Mouse (Mus musculus) megakaryocyte, adult 5-6 weeks (primary cell): ENCODE results near the gene Fgr. TPM values are rescaled to one million over a fixed set of nuclear protein-coding genes. Genes with fewer than 3 reads are reported as not detected.

Experiments used
- ATAC-seq: 2 replicates; pipeline ENCODE4 v1.8.0; 2016; ENCODE audit warnings: mild to moderate bottlenecking, inconsistent platforms; ENCODE audit not compliant: poor library complexity, severe bottlenecking
- total RNA-seq, 2 experiments: library from RNA; stranded (forward) in 1 of 2; stranded (reverse) in 1 of 2; fragments of 153-499, 151-499 nt in 1 of 2; fragments of 221-1000, 200-1000 nt in 1 of 2; gene quantifications; 2 replicates each; pipeline versions ENCODE4 v1.2.3 to v1.2.4; 2015 to 2017

Fgr gene
- total RNA-seq, 2 experiments from 2014 or later, result 108 to 111 TPM

DNA sequence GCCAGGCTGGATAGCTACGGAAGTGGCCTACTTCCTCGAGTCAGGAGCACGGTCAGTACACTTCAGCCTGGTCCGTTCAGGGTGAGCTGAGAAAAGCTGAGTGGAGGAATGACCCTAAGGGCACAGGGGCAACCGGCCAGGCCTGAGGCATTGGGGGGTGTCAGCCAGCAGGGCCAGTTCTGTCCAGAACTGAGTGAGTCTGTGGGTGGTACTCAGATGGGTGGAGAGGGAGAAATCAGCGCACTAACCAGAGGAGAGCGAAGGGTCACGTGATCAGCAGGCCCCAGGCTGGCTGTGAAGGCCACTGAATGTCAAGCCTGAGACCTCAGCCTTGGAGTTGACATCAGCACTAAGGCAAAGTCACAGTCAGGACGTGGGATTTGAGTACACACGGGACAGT is 60.6 kb downstream of the Fgr start:
- no peak for ATAC-seq

DNA sequence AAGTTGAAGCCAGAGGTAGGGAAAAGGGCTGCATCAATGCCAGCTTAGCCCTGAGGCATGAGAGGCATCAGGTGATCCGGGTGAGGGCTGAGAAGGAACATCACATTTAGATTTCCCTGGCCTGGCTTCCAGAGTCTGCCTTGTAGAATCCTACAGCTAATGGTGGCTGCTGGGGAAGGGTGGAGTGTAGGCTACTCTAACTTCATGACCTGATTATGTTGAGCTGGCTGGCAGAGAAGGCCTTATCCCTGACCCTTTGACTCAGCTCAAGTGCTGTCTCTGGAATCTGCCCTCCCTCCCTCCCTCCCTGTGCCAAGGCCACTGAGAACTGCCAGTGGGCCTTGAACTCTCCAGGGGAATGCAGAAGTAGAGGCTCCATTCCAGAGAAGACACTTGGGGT is 61.6 kb downstream of the Fgr start:
- no peak for ATAC-seq

DNA sequence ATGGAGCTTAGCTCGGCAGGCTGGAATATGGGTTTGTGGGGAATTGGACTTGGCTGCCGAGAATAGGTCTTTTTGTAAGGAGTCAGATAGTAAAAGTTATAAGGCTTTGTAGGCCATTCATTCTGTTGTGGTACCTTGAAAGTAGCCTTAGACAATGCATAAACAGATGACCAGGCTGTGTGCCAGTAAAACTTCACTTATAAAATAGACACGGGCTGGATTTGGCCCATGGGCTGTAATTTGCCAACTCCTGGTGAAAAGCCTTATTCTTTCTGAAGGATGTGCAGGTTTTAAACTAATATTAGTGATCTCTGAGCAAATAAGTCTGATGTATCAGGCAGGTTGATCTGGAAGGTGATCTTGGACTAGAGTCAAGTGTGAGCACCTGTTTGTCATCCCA is 62.1 kb downstream of the Fgr start:
- ATAC-seq, result no peak

DNA sequence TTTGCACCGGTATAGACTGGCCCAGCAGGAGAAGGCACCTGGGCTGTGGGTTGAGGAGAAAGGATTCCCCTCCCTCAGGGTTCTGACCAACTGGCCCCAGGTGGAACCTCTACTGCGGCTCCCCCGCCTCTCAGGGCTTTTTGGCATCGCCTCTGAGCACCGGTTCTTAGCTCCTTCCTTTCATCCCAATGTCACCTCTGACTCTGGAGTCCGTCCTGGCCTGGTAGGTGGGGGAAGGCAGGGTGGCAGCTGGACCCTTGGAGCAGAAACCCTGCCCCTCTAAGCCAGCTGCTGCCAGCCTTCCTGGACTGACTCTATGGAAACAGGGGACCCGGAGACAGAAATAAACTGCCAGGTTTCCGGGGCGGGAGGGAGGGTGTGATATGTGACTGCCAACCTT is 63.4 kb downstream of the Fgr start:
- ATAC-seq, result no peak

DNA sequence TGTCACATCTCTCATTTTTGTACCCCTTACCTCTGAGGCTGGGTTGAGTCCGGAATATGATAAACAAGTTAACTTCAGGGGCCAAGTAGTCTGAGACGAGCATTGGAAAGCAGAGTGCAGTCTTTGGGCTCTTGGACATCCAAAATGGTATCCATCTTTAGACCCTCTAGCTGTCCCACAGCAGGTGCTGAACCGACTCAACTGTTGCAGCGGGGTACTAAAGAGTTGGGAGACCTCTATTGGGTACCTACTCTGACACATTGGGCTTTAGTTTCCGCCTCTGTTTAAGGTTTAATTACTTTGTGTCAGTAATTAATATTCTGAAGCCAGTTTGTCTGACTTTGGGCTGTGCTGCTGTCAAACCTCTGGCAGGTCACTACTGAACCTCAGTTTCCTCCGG is 63.9 kb downstream of the Fgr start:
- no peak for ATAC-seq

DNA sequence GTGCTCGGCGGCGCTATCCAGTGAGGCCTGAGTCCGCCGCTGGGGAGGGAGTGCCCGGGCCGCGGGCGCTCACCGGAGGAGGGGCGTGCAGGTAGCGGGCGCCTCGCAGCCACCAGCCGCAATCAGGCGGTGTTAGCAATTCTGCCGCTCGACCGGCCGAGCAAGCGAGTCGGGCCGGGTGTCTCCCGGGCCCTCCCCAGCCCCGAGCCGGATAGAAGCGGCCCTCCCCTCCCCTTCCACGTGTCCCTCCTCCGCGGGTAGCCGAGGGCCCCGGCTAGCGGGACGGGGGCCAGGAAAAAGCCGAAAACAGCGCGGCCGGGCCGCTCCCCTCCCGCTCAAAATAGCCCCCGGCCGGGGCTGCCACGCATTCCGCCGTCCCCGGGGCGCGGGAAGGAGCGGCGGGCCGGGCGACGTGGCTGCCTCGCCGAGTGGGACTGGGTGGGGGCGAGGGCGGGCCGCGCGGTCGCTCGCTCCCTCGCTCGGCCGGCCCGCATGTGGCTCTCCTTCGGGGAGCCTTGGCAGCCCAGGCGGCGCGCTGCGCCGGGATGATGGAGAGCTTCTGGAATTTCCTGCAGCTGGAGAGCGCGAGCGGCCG is 64.7 kb downstream of the Fgr start:
- peak; percentile 45 for ATAC-seq

DNA sequence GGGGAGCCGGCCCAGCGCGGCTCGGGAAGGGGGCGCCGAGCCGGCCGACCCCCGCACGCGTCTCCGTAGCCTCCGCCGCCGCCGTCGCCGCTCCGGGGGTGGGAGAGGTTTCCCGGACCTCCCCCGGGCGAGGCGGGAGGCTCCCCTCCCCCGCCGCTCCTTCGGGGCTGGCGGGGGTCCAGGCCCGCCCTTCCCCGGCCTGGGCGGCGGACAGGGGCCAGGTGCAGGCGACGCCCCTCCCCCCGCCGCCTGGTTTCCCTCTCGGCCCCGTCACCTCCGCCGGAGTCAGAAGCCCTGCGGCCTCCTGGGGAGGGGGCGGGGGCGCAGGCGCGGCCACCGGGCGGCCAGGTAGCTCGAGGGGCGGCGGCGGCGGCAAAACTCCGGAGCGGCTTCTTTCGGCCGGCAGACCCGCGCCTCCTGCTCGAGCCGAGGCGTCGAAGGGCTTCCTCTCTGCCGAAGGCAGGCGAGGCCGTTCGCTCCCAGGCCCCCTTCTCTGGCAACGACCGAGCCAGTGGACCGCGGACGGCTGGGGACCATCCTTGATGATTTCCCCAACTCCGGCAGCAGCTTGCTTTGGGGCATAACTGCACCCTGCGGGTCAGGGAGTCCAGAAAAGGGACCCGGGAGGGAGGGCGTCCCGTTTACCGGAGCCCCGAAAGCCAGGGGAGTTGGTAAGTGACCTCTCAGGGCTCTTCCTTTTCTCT is 65.4 kb downstream of the Fgr start:
- no peak for ATAC-seq

DNA sequence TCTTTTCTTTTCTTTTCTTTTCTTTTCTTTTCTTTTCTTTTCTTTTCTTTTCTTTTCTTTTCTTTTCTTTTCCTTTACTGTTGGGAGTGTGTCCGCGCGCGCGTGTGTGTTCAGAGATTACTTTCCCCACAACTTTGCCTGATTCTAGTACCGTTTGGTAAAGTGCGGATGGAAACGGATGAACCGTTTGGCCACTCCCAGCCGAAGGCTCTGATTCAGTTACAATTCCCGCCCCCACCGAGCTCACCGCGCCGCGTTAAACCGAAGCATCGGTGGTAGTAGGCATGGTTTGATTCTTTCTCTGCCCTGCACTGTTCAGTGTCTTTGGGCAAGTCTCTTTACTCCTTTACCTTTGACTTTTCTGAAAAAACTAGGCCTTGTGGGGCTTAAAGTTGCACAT is 65.9 kb downstream of the Fgr start:
- ATAC-seq, result no peak

DNA sequence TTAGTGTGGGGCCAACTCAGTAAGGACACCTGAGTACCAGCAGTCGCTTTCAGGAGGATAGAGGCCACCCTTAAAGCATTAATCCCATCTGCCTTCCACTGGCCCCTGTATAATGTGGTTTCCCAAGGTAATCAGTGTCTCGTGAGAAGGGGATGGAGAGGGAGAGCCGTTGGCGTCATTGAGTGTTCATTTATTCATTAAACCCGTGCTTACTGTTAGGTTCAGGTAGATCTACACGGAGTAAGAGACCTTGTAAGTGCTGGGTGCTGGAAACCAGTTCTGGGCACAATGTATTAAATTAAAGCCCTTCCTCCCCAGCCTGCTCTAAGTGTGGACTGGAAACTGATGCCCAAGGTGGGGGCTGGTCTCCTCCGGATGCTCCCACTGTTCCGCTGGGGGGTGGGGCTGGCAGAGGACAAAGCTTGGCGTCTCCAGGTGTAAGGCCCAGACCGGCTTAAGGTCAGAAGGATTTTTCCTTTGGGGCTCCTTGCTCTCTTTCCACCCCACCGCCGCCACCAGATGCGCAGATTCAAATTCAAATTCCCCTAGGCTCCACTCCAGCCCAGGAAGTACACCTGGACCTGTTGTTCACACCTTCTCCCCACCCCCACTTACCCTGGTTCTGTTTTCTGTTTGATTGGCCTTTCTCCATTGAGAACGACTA is 66.5 kb downstream of the Fgr start:
- no peak for ATAC-seq

DNA sequence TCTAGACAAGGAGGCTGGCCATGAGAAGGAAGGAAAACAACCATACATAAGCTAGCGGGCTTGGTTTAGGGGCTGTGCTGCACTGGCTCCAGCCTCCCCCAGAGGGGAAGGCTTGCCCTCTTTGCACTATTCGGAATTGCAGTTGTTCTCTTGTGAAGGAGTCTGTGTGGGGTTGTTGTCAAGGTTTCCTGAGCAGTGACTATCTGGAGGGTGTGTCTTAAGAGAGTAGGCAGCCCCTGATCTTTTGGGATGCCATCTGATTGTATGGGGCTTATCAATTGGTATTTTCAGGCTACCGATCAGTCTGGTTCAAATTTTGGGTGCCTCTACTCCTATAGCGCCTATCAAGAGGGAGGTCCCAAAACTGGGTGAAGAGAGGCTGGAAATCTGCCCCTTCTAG is 68.3 kb downstream of the Fgr start:
- ATAC-seq, result no peak

DNA sequence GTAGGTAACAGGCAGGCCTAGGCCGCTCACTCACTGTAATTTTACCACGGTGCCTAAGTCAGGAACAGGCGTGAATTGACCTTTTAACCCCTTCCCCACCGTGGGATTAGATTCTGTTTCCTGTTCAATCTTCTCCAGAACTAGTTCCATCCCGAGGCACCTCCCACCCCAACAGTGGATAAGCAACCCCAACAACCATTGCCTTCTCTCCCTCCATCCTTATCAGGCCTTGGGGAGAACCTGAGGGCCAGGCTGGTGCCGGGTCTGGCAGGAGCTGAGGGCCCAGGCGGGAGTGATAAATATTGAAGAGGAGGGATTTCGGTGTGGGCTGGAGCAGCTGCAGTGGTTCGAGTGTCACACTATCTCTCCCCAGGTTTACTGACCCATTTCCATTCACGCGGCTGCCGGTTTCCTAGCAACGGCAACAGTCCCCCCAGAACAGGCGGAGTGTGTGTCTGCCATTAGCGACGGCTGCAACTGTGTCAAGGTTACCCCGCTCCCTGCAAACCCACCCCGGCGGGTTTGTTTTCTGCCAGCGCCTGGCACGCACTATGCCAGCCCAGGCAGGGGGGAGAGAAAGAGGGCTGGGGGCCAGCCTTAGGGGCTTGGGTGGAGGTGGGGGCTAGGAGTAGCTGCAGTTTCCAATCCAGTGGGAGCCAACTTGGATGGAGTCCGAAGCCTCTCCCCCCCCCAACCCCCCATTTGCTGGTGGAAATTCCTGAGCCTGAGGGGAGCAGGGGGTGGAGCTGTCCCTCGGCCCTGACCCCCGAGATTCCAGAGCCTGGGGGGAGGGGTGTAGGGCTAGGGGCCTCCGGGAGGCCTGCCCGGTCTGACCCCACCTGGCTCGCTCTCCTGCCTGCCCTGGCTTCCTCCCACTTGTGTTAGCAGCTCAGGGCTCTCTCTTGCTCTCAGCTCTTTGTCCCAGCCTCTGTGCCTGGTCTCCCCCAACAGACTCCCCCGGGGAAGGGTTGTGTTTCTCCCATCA is 69.0 kb downstream of the Fgr start:
- ATAC-seq, result no peak

DNA sequence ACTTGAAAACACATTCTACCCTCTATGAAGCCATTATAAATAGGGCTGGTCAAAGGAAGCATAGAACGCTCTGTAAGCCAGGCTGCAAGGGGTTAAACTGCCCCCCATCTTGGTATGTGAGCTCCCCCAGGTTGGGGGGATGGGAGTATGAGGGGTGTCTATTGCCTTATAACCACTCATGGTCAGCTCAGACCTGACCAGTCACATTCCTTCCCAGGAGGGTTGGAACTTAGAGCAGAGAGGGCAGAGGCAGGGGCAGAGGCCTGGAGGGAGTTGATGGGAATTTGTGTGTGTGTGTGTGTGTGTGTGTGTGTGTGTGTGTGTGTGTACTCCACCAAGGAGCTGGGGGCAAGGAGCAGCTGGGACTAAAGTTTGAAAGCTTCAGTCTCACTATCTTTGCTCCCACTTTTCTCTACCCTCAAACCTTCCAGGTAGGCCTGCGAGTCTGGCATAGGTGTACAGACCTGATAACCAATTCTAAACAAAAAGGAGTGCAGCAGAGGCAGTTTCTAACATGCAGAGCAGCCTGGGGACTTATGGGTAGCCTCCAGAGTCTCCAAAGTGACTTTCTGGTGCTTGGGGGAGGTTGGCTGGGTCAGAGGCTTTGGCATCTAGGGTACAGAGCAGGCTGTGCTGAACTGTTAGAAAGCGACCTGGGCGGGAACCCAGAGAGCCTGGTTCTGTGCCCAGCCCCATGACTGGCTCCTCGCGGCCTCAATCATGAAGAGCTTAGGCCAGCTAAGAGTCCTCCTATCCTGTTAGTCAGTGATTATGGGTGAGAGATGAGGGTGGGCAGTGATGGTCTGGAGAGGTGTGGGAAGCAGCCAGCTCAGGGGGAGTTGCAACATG is 70.1 kb downstream of the Fgr start:
- ATAC-seq, result no peak

DNA sequence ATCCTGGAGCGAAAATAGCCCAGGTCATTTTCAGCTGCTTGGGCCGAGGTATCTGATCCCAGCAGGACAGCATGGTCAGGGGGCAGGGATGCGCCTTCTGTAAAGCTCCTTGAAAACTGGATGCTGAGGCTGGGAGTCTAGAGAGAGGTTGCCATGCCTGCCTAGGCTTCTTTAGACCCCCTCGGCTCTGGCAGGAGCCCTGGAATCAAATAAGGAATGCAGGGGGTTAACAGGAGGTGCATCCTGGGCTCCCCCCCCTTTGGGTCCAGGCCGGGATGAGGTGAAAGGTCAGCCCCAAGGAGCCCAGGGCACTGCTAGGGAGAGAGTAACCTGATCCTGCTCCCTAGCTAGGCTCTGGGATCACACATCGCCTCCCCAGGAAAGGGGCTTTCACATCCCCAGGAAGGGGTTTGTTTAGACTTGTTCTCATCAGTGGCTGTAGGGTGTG is 70.8 kb downstream of the Fgr start:
- no peak for ATAC-seq

DNA sequence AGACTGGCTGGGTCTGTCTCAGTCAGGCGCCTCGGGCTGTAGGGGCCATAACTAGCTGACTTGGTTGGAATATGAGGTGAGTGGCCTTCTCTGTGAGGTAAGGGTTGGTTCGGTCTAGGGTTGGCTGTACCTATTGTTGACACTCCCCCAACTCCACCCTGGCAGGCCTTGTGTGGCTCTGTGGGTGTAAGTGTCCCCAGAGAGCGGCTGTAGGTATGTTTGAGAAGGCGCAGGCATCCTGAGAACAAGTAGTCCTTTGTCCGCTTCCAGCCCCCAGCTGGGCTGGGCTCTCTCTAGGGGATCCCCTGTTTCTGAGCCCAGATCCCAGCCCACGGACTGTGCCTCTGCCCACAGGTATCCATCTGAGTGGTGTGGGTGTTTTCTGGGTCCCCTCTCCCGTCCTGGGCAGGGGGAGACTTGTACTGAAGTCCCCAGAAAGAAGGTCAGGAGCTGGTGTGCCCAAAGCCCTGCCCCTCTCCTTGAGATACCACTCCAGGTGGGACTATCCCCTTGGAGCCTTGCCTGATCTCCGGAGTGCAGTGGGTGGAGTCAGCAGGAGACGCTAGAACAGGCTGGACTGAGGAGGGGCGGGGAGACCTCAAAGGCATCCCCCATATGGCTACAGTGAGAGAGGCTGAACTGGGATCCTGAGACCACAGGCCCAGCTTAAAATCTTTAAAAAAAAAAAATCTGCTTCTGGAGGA is 72.0 kb downstream of the Fgr start:
- no peak for ATAC-seq

DNA sequence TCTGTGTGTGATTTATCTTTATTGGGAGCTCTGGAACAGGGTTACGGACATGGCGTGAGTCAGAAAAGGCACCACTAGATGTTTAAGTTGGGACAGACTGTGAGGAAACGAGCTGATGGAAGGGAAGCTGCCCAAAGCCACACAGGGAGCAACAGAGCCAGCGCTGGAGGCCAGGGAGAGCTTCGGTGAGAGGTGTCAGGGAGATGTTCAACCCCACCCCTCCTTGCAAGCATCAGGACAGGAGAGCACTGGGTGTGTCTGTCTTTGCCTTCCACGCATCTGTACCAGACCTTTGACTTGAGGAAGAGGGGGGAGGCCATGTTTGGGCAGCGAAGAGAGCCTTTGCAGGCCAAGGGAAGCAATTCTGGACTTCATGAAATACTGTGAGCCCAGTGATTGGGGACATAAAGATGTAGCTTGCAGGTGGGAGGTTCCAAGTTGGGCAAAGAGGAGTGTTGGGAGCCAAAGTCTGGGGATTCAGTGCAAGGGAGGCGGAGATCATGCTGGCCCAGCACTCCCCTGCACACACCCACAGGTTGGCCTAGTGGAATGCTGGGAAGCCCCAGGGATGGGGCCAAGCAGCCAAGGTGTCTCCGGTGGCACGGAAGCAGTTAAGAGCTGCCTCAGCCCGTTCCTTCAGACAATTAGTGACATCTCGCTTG is 72.9 kb downstream of the Fgr start:
- ATAC-seq, result no peak

DNA sequence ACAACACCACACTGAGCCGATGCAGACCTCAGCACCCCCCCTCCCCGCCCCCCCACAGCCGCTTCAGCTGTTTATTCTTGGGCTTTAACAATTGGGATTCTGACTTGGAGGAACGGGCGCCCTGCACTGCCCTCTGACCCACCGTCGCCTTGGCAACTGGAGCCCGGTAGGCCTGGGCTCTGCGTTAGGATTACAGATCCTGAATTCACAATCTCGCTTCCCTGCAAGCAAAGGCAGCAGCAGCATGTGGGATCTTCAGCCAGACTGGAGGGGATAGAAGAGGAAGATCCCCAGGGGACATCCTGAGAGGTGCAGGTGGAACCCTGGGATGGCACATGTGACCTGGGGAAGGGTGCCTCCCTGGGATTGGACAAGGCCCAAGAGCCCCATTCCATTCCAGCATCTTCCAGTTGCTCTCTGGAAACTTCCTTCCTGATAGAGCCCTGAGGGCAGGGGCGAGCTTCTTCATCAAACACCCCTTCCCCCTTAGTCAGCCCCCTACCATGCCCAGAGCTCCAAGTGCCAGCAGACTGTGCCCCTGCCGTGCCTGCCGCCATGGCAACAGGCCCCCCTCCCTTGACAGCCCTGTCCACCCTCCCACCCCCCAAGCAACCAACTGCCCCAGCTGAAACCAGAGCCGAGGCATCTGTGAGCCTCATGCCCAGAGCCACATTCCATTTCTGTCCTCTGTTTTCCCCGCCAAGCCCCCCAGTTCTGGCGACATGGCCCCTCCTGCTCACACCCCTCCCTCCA is 73.6 kb downstream of the Fgr start:
- ATAC-seq, result no peak

DNA sequence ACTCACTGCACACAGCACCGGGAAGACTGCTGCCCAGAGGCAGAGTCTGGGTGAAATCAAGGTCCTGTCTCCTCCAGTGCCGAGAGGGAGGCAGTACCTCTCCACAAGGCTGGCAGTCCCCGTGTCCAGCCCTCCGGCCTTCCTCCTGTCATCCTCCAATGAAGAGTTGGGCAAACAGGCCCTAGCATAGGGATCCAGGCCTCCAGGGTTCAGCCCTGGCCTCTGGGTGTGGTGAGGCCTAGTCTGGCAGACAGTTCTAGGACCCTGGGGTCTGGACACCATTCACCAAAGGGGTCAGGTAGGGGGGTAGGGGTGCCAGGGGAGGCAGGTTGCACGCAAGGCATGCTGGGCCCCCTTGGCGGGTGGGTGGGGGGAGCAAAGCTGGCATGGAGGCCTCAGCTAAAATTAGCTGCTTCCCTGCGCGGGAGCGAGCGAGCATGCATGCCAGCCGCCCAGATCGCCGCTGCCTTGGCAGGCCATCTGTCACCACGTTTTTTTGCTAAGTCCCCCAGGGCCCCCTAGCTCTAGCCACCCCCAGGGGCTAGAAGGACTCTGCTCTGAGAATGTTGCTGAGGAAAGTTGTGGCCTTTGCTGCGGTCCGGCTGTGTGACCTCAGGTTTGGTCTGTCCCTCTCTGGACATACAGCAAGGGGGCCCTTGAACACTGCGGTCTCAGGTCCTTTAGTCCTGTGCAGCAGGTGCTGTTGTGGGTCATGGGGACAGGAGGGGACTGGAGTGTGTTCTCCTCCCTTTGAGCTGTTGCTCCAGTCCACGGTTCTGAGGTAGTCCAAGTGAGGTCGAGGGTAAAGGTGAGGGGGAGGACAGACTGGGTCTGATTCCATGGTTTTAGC is 75.4 kb downstream of the Fgr start:
- ATAC-seq, result no peak
